Mouse (Mus musculus): ENCODE measurements around the gene Rad23b.
"Not testable (repeated sequence)": the region's sequence is repeated elsewhere in the genome, so short reads cannot be mapped to it uniquely, and the experiment has no call there.

The Rad23b gene

GRCm38 (mm10) chr4:55349452-55350218 lies at the start of gene Rad23b:
Gene Rad23b (plus strand): TSS chr4:55350043.
- DNase-seq (ENCODE audit: extremely low spot score) = peak; percentile 100

GRCm38 (mm10) chr4:55304121-55304520 lies 45.7 kb upstream of the Rad23b start:
- DNase-seq (ENCODE audit: extremely low spot score) = no peak

GRCm38 (mm10) chr4:55306636-55307035 lies 43.2 kb upstream of the Rad23b start:
- no peak for DNase-seq (ENCODE audit: extremely low spot score)

- DNase-seq (ENCODE audit: extremely low spot score) = no peak
These were observed 33.1 kb upstream of the Rad23b start for GRCm38 (mm10) chr4:55316726-55317125.

GRCm38 (mm10) chr4:55318350-55318749 lies 31.5 kb upstream of the Rad23b start:
- DNase-seq (ENCODE audit: extremely low spot score) = not testable (repeated sequence)

- no peak for DNase-seq (ENCODE audit: extremely low spot score)
These were observed 23.9 kb upstream of the Rad23b start for GRCm38 (mm10) chr4:55325786-55326518.

GRCm38 (mm10) chr4:55327508-55327907 lies 22.3 kb upstream of the Rad23b start:
- no peak for DNase-seq (ENCODE audit: extremely low spot score)

GRCm38 (mm10) chr4:55328471-55328870 lies 21.4 kb upstream of the Rad23b start:
- DNase-seq (ENCODE audit: extremely low spot score) = no peak

GRCm38 (mm10) chr4:55328928-55329327 lies 20.9 kb upstream of the Rad23b start:
- not testable (repeated sequence) for DNase-seq (ENCODE audit: extremely low spot score)

GRCm38 (mm10) chr4:55329621-55330346 lies 20.1 kb upstream of the Rad23b start:
- DNase-seq (ENCODE audit: extremely low spot score) = no peak

GRCm38 (mm10) chr4:55335030-55335770 lies 14.6 kb upstream of the Rad23b start:
- no peak for DNase-seq (ENCODE audit: extremely low spot score)

GRCm38 (mm10) chr4:55338905-55339304 lies 10.9 kb upstream of the Rad23b start:
- DNase-seq (ENCODE audit: extremely low spot score) = no peak

GRCm38 (mm10) chr4:55339388-55339787 lies 10.5 kb upstream of the Rad23b start:
- DNase-seq (ENCODE audit: extremely low spot score) = no peak

GRCm38 (mm10) chr4:55341797-55342196 lies 8.0 kb upstream of the Rad23b start:
- no peak for DNase-seq (ENCODE audit: extremely low spot score)

- DNase-seq (ENCODE audit: extremely low spot score) = no peak
These were observed 7.2 kb upstream of the Rad23b start for GRCm38 (mm10) chr4:55342602-55343001.

GRCm38 (mm10) chr4:55343287-55343686 lies 6.6 kb upstream of the Rad23b start:
- DNase-seq (ENCODE audit: extremely low spot score) = no peak

GRCm38 (mm10) chr4:55348759-55349451 lies 938 bp upstream of the Rad23b start:
- DNase-seq (ENCODE audit: extremely low spot score) = no peak

- DNase-seq (ENCODE audit: extremely low spot score) = no peak
These were observed 532 bp downstream of the Rad23b start for GRCm38 (mm10) chr4:55350219-55350931.

GRCm38 (mm10) chr4:55351037-55351436 lies 1.2 kb downstream of the Rad23b start:
- no peak for DNase-seq (ENCODE audit: extremely low spot score)

GRCm38 (mm10) chr4:55351860-55352259 lies 2.0 kb downstream of the Rad23b start:
- no peak for DNase-seq (ENCODE audit: extremely low spot score)

Data from embryo, embryonic 9.5 days (tissue).